Mouse (Mus musculus): ENCODE results near the gene Eva1a.

Gene Eva1a

GRCm38 (mm10) chr6:82066515-82067081 lies 25.8 kb downstream of the Eva1a start:
- DNase-seq (ENCODE audit: low spot score) = no peak

GRCm38 (mm10) chr6:82070459-82070858 lies 29.6 kb downstream of the Eva1a start:
- DNase-seq (ENCODE audit: low spot score) = no peak

GRCm38 (mm10) chr6:82073011-82073410 lies 32.2 kb downstream of the Eva1a start:
- DNase-seq (ENCODE audit: low spot score) = no peak

- no peak for DNase-seq (ENCODE audit: low spot score)
Measured at GRCm38 (mm10) chr6:82073567-82073966, 32.7 kb downstream of the Eva1a start.

GRCm38 (mm10) chr6:82076364-82076763 lies 35.5 kb downstream of the Eva1a start:
- no peak for DNase-seq (ENCODE audit: low spot score)

GRCm38 (mm10) chr6:82078875-82079274 lies 38.0 kb downstream of the Eva1a start:
- DNase-seq (ENCODE audit: low spot score) = no peak

GRCm38 (mm10) chr6:82083655-82084054 lies 42.8 kb downstream of the Eva1a start:
- DNase-seq (ENCODE audit: low spot score) = no peak

GRCm38 (mm10) chr6:82084235-82084634 lies 43.4 kb downstream of the Eva1a start:
- no peak for DNase-seq (ENCODE audit: low spot score)

- no peak for DNase-seq (ENCODE audit: low spot score)
Measured at GRCm38 (mm10) chr6:82085313-82085908, 44.6 kb downstream of the Eva1a start.

- DNase-seq (ENCODE audit: low spot score) = no peak
Measured at GRCm38 (mm10) chr6:82088133-82088532, 47.3 kb downstream of the Eva1a start.

GRCm38 (mm10) chr6:82091773-82092172 lies 50.9 kb downstream of the Eva1a start:
- no peak for DNase-seq (ENCODE audit: low spot score)

- DNase-seq (ENCODE audit: low spot score) = no peak
Measured at GRCm38 (mm10) chr6:82097705-82098104, 56.9 kb downstream of the Eva1a start.

GRCm38 (mm10) chr6:82098456-82098855 lies 57.6 kb downstream of the Eva1a start:
- no peak for DNase-seq (ENCODE audit: low spot score)

- no peak for DNase-seq (ENCODE audit: low spot score)
Measured at GRCm38 (mm10) chr6:82110473-82110872, 69.6 kb downstream of the Eva1a start.

- no peak for DNase-seq (ENCODE audit: low spot score)
Measured at GRCm38 (mm10) chr6:82111111-82111510, 70.3 kb downstream of the Eva1a start.

- no peak for DNase-seq (ENCODE audit: low spot score)
Measured at GRCm38 (mm10) chr6:82111540-82111939, 70.7 kb downstream of the Eva1a start.

- DNase-seq (ENCODE audit: low spot score) = no peak
Measured at GRCm38 (mm10) chr6:82112127-82113090, 71.6 kb downstream of the Eva1a start.

GRCm38 (mm10) chr6:82115335-82115965 lies 74.6 kb downstream of the Eva1a start:
- no peak for DNase-seq (ENCODE audit: low spot score)

- DNase-seq (ENCODE audit: low spot score) = no peak
Measured at GRCm38 (mm10) chr6:82116176-82116575, 75.3 kb downstream of the Eva1a start.

- DNase-seq (ENCODE audit: low spot score) = no peak
Measured at GRCm38 (mm10) chr6:82117871-82118270, 77.0 kb downstream of the Eva1a start.

GRCm38 (mm10) chr6:82119322-82120162 lies 78.7 kb downstream of the Eva1a start:
- peak; percentile 13 for DNase-seq (ENCODE audit: low spot score)

- DNase-seq (ENCODE audit: low spot score) = peak; percentile 25
Measured at GRCm38 (mm10) chr6:82125134-82125533, 84.3 kb downstream of the Eva1a start.
